Mouse (Mus musculus) urinary bladder, postnatal 36 days (tissue): ENCODE measurements around the gene Pcdh8.

ENCODE experiments used
- DNase-seq, 2 experiments: peaks; one replicate each; pipeline ENCODE4 v3.0.0; 2022; ENCODE audit warnings: low spot score in 2 of 2, mixed read lengths in 1 of 2

The Pcdh8 gene

DNA sequence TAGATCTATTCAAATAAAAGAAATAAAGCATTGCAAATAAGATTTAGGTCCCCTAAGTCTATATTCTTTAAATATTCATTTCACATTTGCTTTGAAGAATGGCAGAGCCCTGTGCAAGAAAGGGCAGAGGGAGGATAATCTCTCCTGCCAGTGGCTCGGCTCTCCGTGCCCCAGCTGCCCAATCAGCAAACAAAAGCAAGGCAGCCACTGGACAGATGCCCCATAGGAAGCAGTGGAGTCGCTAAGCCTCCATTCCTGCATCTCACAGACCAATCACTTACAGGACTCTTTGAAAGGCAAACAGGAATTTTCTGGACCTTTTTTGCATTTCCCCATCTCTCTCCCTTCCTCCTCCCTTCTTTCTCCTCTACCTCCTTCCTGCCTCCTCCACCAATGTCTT, 17.0 kb downstream of the Pcdh8 start:
- DNase-seq: no peak

DNA sequence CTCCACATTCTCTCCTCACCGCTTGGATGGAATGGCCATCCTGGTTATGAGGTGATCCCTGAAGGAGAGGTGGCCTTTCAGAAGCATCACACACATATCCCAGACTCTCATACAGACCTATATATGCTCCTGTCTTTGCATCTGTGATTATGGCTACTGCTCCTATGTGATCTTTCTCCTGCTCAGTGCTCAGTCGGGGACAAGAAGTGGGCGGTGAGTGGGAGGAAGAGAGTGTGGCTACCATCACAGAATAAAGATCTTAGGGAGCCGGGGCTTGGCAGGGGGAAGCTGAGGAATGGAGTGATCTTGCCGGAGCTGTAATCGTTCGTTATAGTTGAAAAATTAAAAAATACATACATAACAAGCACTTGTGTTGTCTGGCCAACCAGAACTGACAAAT, 17.4 kb downstream of the Pcdh8 start:
- DNase-seq: no peak

DNA sequence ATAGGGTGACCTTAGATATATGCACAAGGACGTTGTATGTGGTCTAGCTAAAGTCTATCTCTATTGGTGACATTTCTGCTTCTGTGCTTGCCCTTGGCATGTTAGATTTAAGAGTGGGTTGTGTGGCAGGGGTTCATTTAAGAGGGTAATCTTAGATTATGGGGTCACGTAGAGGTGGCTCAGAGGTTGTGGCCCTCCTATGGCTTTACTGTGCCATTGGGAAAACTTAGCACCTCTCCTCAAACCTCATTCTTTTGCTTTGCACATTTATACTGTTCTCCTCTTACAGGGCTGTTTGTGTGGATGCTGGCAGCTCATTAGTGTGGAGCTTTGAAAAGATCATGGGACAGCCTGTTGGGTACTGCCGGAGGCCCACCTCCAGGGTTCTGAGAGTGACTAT, 30.6 kb downstream of the Pcdh8 start:
- no peak for DNase-seq

- DNase-seq: no peak
These were observed 32.7 kb downstream of the Pcdh8 start for GRCm38 (mm10) chr14:79738441-79738840.

GRCm38 (mm10) chr14:79737642-79738379, 33.3 kb downstream of the Pcdh8 start:
- no peak for DNase-seq

DNA sequence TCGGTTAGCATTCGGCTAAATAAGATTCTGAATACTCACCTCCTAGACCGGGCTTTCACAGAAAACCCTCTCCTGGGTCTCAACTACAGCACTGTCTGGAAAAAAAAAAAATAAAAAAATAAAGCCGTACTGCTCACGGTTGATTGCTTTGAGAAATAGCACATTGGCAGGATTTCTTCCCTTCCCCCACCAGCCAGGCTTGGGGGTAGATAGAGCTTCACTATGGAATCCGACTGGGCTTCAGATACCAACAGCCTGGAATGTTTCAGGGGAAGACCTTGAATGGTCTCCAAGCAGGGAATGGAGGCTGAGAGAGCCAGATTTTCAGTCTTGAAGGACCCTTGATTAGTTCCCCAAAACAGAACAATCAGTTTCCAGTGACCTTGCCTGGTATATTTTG, 34.3 kb downstream of the Pcdh8 start:
- no peak for DNase-seq

GRCm38 (mm10) chr14:79733501-79733900, 37.6 kb downstream of the Pcdh8 start:
- DNase-seq: no peak

DNA sequence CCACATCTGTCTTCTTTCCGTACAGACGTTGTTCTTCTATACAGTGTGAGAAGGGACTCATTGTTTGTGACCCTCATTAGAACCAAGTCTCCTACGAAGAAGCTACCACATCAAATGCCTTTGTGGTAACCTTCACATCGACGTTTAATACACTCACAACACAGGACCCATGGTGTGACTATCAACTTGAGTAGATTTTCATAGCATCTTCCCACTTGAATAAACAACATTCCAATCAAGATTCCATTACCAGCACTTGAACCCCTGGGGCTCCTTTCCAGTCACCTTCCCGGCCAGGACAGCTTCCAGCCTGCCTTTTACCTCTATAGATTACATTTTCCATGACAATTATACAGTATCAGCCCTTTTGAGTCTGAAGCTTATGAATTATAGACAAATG, 42.3 kb downstream of the Pcdh8 start:
- DNase-seq: no peak

- DNase-seq: no peak
These were observed 47.0 kb downstream of the Pcdh8 start for GRCm38 (mm10) chr14:79724002-79724681.

DNA sequence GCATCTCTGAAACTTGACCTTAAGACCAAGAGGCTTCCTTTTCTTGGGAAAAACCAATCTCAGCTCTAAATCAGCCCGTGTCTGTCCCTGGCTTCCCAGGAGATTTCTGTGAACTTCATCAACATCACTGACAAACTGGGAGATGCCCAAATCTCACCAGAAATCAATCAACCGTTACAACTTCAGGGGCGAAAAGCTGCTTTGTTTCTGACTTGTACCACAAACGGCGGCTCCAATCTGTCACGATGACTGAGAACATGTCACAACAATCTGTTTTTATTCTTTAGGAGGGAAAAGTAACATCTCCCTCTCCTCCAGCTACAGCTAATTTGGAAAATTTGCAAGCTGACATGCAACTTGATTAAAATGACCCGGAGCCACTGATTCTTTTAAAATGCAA, 48.9 kb downstream of the Pcdh8 start:
- DNase-seq: no peak
